Mouse (Mus musculus): Measurements from ENCODE around the gene Sec61a1.

GRCm38 (mm10) chr6:88559688-88560087 is 41.0 kb upstream of the Sec61a1 start:
- TF ChIP-seq GATA1 (IDR thresholded peaks at IDR 0.05; ENCODE audit: borderline replicate concordance, low read length) (no peak), FLI1 (IDR thresholded peaks at IDR 0.05; ENCODE audit: low read length) (no peak)
